21 mouse cellular contexts compared by ENCODE assay signal in genomic region chr13:119389721-119390120, GRCm38 (mm10).
"Had no signal": no experiment of that assay in that cellular context is flagged by ENCODE, and none has a peak within 500 bp of the region (broad histone marks: within the 10 kb centered on the region; RNA-seq: fewer than 3 reads in every experiment).

No protein-coding gene starts in this region.

- H3K27me3 ChIP-seq: heart, embryonic 13.5 days; heart, embryonic 15.5 days; hindbrain, embryonic 13.5 days; hindbrain, embryonic 15.5 days; kidney, embryonic 15.5 days; limb, embryonic 13.5 days; limb, embryonic 15.5 days had no signal

- H3K27ac ChIP-seq: heart, adult 2 months; heart, embryonic 13.5 days; heart, embryonic 15.5 days; hindbrain, embryonic 13.5 days; hindbrain, embryonic 15.5 days; hindbrain, postnatal 0 days; kidney, embryonic 15.5 days; limb, embryonic 13.5 days; limb, embryonic 15.5 days; liver, embryonic 14.5 days had no signal

- H3K9me3 ChIP-seq: heart, embryonic 15.5 days; hindbrain, embryonic 15.5 days; kidney, embryonic 15.5 days; limb, embryonic 15.5 days had no signal

- H3K4me3 ChIP-seq: heart, adult 2 months; heart, embryonic 13.5 days; heart, embryonic 15.5 days; hindbrain, embryonic 13.5 days; hindbrain, embryonic 15.5 days; kidney, embryonic 15.5 days; limb, embryonic 13.5 days; limb, embryonic 15.5 days had no signal

- H3K4me1 ChIP-seq: heart, embryonic 13.5 days; heart, embryonic 15.5 days; hindbrain, embryonic 13.5 days; hindbrain, embryonic 15.5 days; kidney, embryonic 15.5 days; limb, embryonic 13.5 days; limb, embryonic 15.5 days had no signal

- H3K4me2 ChIP-seq: heart, embryonic 11.5 days; heart, embryonic 13.5 days; heart, embryonic 15.5 days; hindbrain, embryonic 13.5 days; hindbrain, embryonic 15.5 days; kidney, embryonic 15.5 days; limb, embryonic 13.5 days; limb, embryonic 15.5 days had no signal

- ATAC-seq: forebrain, postnatal 0 days; hindbrain, postnatal 0 days; intestine, embryonic 16.5 days had no signal

- H3K9ac ChIP-seq: forebrain, postnatal 0 days; heart, embryonic 13.5 days; heart, embryonic 15.5 days; hindbrain, embryonic 13.5 days; hindbrain, embryonic 15.5 days; kidney, embryonic 15.5 days; limb, embryonic 13.5 days; limb, embryonic 15.5 days; liver, embryonic 14.5 days had no signal

- DNase-seq: forebrain, postnatal 0 days; gastrocnemius, postnatal 14 days; gastrocnemius, postnatal 36 days; heart, adult 11 months; heart, adult 2 months; heart, postnatal 14 days; heart, postnatal 36 days; layer of hippocampus, adult 9-11 months; layer of hippocampus, postnatal 36 days; left cerebral cortex, postnatal 4 days had no signal
